Mouse (Mus musculus) large intestine, adult 2 months (tissue): ENCODE data around the gene Adam12. TPM values are rescaled to one million over a fixed set of nuclear protein-coding genes. Genes with fewer than 3 reads are reported as not detected.

Source experiments
- DNase-seq: peaks from one replicate; pipeline ENCODE4 v3.0.0-alpha.2; 2012; ENCODE audit warnings: low read depth, low spot score
- WGBS: fragments of 180-500 bp; shearing (Covaris S2); methylation state at CpG from one replicate; pipeline ENCODE4 v1.1.7; 2018; 5-methylcytosine and 5-hydroxymethylcytosine counted together
- polyA plus RNA-seq: library from polyadenylated mRNA; depleted of rRNA; stranded (reverse); fragments of >200 nt; gene quantifications from 2 replicates; pipeline ENCODE4 v1.2.3, GENCODE M21; 2012

Adam12 gene
- polyA plus RNA-seq, 1 experiment, result 0.55 TPM

DNA sequence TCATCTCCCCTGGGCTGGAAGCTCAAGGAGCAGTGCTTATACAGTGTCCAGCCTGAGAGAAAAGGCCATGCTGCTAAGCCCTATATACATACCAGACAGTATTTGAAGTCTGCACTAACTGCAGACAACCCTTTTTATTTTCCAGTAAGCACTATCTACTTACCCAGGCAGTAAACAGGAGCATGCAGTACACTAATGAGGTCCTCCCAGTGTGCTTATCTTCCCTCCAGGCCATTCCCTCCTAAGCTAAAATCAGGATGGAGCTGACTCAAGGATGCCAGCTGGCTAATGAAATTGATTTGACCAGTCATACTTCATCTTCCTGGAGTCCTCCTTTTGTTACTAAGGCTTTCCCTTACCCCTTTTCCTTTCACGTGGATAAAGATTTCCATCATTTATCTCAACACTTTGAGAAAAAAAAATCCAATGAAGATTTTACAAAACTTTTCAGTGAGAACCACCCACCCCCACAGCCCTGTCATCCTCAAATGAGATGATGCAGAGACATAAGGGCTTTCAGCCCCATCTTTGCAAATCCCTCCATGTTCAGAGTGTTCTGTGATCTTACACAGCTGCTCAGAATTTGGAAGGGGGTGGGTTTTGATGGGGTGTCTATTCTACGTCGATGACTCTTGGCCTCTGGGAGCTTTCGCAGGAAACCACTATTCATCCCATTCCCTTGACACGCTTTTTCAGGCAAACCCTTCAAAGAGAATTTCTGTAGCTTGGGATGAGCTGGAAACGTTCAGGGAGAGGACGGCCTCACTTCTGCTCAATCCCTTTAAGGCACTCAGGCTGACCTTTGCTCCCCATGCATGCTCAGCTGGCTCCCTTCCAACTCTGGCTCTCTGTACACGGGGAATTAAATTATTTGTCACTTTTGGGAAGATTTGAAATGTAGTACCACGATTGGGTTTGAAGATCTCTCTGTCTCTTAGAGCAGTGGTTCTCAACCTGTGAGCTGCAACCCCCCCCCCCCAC is 277.5 kb downstream of the Adam12 start:
- no peak for DNase-seq
- 51% methylated on average over 9 of the region's 9 CpGs for WGBS

DNA sequence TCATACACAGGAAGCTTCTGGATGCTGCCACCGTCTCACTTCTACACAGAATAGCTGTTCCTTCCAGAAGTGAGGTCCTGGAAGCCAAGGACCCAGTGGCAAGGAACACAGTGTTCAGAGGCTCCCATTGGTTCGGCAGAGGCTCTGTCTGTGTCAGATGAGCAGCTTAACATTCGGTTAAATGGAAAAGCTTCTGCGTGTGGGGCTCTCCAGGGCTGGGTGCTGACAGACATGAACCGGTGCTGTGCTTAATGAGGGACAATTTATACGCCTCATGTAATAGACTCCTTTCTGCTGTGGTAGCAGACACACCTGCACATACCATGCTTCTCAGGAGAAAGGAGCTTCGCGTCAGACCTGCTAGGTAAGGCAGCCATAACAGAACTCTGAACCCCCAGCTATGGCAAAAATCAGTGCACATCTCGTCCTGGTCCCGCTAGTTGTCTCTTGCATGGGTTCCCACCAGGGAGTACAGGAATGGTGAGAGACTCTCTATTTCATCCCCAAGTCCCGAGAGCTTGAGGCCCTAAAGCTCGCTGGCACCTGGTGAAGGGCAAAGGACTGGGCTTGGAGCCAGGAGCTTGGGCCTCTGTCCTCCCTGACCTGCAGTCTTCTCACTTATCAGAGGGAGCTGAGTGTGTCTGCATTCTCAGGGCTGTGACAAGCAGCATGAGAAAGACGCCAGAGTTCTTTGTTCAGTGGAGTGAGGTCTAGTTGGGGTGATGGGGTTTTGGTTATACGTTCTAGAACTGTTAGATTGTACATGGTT is 280.0 kb downstream of the Adam12 start:
- DNase-seq, result no peak

GRCm38 (mm10) chr7:133947360-133947759 is 284.6 kb downstream of the Adam12 start:
- DNase-seq, result no peak
- 71% methylated on average over 2 of the region's 2 CpGs for WGBS

More for the DNA sequence above, 280.0 kb downstream of the Adam12 start:
- 81% methylated on average over 14 of the region's 14 CpGs for WGBS

- 16% methylated on average over 2 of the region's 2 CpGs for WGBS
- no peak for DNase-seq
Observed at GRCm38 (mm10) chr7:133946757-133947345, 285.1 kb downstream of the Adam12 start.

GRCm38 (mm10) chr7:133946113-133946512 is 285.8 kb downstream of the Adam12 start:
- DNase-seq, result no peak
- WGBS, result 46% methylated on average over 4 of the region's 4 CpGs

DNA sequence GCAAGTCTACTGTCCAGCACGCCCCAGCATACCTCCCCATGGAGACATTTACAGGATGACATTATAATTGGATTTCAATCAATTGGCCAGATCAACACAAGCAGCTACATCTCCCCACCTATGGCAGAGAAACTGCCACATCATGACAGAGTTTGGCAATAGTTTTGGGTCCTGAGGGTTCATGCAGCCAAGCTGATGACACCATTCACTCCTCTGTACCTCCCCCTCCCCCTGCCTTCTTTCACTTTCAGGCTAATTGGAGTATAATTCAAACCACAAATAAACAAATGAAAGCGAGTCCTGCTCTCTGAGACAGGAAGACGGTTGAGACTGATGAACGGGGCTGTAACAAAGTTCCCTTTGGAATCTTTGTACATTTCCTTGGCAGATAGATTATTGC is 291.5 kb downstream of the Adam12 start:
- no peak for DNase-seq
- WGBS, result 46% methylated on average over 4 of the region's 4 CpGs

DNA sequence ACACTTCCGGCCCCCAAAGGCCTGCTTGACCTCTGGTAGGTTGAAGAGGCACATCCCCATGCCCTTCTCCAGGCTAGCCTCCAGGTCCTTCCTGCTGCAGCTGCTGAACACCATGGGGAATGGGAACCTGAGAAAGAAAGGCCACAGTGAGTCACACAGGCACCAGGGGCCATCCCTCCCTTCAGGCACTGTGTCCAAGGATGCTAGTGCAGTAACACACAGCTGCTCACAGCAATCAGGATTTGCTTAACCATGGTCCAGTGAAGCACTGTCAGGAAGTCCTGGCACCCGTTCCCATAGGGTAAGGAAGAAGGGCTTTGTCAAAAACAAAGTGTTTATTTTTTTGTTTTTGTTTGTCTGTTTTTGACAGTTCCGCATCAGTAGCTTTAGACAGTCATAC is 294.5 kb downstream of the Adam12 start:
- no peak for DNase-seq
- WGBS, result 83% methylated on average over 3 of the region's 3 CpGs

DNA sequence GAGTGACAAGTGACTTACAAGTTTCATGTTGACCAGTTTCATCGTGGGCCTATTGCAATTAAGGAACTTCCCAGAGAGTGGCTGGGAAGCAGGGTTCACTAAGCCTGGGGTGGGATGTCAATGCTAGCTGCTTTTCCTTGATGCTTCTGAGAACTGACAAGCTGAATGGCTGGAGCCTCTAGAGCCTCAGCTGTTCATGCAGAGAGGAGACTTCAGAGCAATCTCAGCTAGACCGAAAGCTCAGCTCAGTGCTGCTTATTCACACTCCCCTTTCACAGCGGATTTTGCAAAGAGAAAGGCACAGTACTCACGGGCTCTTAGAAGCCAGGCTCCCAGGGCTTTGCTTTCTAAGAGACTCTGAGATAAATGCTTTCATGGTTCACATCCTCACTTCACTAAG is 295.6 kb downstream of the Adam12 start:
- DNase-seq, result no peak
- WGBS, result 76% methylated on average over 4 of the region's 4 CpGs

DNA sequence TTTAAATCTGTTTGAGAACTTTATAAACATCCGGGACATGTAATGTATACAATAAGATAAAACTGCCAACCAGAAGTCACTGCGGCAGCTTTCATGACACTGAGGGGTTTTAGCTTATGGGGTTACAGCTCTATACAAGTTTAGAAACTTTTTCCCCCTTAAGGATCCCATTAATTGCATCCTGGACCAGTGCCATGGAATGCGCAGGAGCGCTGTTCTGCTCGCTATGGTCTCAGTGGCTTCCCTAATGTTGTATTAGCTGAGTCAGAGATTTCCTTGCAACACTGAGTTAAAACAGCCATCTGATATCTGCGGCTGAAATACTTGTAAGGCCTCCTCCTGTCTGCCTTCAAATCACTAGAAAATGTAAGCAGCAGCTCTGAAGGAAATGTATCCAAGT is 298.6 kb downstream of the Adam12 start:
- WGBS, result 43% methylated on average over 6 of the region's 6 CpGs

DNA sequence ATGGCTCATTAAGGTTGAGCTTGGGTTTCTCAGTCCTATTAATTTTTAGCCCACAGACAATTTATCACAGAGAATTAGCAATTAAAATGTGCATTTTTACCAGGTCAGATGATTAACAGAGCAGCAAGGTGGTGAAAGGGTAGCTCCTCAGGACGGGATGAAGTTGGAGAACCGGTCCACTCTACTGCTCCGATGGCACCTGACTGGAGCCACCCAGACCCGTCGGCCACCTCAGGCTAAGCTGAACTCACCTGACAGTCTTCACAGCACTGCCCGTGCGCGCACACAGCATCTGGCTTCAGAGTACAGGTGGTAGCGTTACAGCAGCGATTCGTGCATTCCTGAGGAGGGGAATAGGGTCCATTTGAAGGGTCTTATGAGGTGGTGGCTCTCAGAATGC is 300.5 kb downstream of the Adam12 start:
- WGBS, result 92% methylated on average over 11 of the region's 11 CpGs
- no peak for DNase-seq

More for the DNA sequence above, 298.6 kb downstream of the Adam12 start:
- DNase-seq, result no peak

DNA sequence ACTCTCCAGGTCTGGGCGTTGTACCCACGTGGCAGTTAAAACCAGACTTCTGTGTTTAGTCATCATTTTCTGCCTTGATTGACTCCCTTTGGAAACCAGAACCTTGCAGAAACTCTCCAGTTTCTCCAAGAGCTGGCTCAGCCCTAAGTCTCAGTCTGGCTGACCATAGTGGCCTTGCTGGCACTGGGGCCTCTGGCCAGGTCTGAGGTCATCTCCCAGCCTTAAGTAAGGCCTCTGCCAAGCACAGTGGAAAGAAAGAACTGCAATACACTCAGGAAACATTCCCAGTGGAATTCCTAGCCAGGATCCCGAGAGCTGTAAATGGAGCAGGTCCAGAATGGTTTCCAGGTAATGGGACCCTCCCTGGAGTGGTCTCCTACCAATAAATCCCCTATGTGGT is 303.0 kb downstream of the Adam12 start:
- DNase-seq, result no peak
- WGBS, result 86% methylated on average over 3 of the region's 3 CpGs

GRCm38 (mm10) chr7:133925771-133926170 is 306.2 kb downstream of the Adam12 start:
- DNase-seq, result no peak
- WGBS, result 54% methylated on average over 2 of the region's 2 CpGs

DNA sequence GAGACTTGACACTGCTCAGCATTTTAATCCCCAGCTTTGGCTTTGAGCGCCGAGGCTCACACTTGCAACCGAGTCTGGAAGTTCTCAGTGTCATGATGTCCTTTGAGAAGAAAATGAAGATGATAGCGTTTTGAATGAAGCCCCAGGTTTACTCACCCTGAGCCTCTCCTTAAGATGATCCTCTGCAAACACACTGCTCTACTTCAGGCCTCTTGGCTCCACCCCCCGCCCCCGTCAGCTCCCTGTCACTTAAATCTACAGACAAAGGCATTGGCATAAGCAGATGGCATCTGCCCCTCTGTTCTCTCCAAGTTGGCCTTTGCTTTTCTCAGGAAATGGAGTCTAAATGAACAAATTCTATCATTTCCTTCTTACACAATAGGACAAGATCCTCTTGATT is 308.0 kb downstream of the Adam12 start:
- WGBS, result 28% methylated on average over 6 of the region's 6 CpGs
- DNase-seq, result no peak

GRCm38 (mm10) chr7:133921291-133921690 is 310.7 kb downstream of the Adam12 start:
- DNase-seq, result no peak
- 92% methylated on average over 4 of the region's 4 CpGs for WGBS

DNA sequence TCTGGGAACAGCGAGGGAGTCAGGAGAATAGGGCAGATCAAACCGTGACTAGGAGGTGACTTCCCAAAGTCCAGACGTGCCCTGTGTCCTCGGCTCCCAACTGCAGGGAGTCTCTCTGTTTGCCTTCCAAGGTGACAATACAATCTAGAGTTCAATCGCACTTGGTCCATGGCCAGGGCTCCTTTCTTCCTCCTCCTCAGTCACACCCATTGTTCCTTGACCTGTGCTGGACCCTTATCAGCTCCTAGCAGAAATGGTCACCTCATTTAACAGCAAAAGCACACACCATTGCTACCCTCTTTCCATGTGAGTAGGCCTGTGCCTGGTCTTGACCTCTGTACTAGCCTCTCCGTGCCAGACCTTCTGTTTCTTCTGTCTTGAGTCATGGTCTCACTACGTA is 311.2 kb downstream of the Adam12 start:
- peak; percentile 52 for DNase-seq
- 54% methylated on average over 7 of the region's 7 CpGs for WGBS

DNA sequence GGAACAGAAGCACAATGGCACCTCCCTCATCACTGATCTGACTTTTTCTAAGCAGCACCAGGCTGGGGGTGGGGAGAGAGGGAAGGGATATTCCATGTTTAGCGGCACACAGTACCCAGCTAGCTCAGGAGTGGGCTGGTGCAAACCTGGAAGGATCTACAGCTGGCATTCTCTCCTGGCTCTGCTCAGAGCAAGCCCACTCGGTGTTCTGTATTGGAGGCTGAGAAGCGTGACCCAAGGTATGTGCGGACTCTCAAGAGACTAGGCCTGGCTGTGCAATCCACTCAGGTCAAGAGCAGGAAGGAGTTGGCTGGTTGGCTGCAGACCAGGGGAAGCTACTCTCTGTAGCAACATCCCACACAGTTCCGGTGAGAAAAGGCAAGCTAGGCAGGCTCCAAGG is 312.0 kb downstream of the Adam12 start:
- WGBS, result 83% methylated on average over 5 of the region's 5 CpGs
- DNase-seq, result no peak

- no peak for DNase-seq
- 80% methylated on average over 5 of the region's 5 CpGs for WGBS
Observed at GRCm38 (mm10) chr7:133919306-133919705, 312.6 kb downstream of the Adam12 start.

- DNase-seq, result no peak
- 78% methylated on average over 9 of the region's 9 CpGs for WGBS
Observed at GRCm38 (mm10) chr7:133916230-133916629, 315.7 kb downstream of the Adam12 start.

- WGBS, result 92% methylated on average over 3 of the region's 3 CpGs
- DNase-seq, result no peak
Observed at GRCm38 (mm10) chr7:133911881-133912280, 320.1 kb downstream of the Adam12 start.

DNA sequence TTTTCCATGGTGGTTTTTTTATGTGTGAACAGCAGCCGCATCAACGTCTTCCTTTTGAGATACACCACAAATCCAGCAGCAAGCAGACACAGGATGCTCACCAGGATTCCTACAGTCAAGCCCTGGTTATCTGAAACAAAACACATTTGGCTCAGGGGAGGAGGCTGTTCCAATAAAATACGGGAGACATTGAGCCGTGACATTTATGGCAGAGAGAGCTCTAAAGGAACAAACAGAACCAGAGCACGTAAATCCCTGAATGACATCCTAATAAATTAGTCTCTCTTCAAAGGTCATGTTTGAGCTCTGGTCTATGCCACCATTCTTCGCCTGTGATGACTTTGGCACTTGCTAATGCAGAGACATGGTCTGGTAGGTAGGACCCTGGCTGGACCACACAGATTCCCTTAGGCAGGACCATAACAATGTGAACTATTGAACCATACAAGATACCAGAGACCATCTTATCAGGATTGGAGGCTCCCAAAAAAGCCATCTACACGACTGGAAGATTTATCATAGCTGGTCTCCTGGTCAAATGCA is 322.0 kb downstream of the Adam12 start:
- DNase-seq, result no peak
- 37% methylated on average over 7 of the region's 7 CpGs for WGBS
